Mouse (Mus musculus) urinary bladder, adult 2 months (tissue): Measurements from ENCODE around the gene Sowahc. TPM values are rescaled to one million over a fixed set of nuclear protein-coding genes. Genes with fewer than 3 reads are reported as not detected.

Experiments
- DNase-seq: peaks from one replicate; pipeline ENCODE4 v3.0.0; 2022; ENCODE audit warnings: low spot score
- polyA plus RNA-seq: library from polyadenylated mRNA; depleted of rRNA; stranded (reverse); fragments of >200 nt; gene quantifications from 2 replicates; pipeline ENCODE4 v1.2.3, GENCODE M21; 2012; rRNA removed

Sowahc gene
- 31.7 and 34.0 TPM in 2 replicates for polyA plus RNA-seq

DNA sequence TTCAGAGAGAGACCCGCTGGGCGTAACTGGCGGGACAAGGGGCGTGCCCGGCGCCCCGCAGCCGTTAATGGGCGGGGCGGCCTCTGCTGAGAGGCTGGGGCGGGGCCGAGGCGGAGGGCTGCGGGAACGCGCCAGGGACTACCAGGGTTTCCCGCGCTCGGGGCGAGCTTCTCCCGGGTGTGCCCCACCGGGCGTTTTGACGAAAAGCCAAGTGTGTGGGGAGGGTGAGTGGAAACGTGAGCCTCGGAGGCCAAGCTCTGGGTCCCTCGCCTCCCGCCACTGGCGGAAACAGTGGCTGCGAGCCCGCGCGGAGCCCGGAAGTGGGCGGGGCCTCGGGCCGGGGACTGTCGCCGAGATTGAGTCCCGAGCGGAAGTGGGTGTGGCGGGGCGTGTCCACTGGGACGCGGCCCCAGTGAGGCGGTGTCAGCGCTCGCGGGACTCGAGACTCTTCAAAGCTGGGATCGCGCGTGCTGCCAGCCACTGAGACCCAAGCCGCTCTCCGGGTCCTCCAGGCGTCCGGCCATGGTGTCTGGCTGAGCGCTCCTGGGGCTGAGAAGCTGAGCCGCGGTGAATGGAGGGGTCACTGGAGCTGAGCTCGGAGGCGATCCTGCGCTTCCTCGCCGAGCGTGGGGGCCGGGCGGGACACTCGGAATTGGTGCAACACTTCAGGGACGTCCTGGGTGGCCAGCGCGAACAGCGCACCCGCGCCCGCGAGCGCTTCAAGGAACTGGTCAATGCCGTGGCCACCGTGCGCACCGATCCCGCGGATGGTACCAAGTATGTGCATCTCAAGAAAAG, at the start of gene Sowahc, which contains the start of gene Sept10:
Gene Sowahc, plus strand, starts transcription at position 481 of the 798 bp plus-strand sequence.
Gene Sept10, minus strand, starts transcription at position 375 of the 798 bp plus-strand sequence.
- DNase-seq = peak; percentile 99

DNA sequence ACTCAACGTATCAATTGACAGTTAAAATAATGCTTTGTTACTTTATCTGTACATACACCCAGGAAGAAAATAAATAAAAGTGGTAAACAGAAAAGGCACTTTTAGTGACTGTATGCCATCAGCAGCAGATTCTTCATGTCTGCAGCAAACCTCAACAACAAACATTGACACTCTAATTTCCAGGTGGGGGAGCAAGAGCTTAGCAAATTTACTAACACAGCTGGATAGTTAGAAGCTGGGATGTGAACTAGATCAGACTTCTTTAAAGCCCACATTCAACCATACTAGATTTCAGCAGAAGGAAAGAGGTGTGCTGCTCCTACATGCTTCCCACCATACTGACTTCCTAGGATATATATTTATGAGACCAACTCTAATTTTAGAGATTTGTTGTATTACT, 49.2 kb upstream of the Sowahc start:
- no peak for DNase-seq

GRCm38 (mm10) chr10:59179620-59180019, 42.1 kb upstream of the Sowahc start:
- DNase-seq = no peak

DNA sequence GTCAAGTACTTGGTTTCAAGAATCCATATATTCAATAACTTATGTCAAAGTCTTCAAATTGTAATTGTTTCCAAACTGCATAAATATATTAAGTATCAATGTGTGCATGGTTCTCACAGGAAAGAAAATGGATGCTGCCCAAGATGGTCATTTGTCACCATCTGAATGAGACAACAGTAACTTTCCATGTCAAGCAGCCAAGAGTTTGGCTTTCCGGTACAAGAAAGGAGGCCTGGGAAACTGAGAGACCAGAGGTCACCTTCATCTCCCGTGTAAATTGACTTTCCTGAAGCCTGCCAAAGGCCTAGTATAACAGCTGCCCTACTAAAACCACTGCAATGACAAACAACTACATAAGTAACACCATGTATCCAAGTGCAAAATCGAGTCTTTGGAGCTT, 39.4 kb upstream of the Sowahc start:
- DNase-seq = no peak

GRCm38 (mm10) chr10:59194891-59195290, 26.9 kb upstream of the Sowahc start:
- no peak for DNase-seq

DNA sequence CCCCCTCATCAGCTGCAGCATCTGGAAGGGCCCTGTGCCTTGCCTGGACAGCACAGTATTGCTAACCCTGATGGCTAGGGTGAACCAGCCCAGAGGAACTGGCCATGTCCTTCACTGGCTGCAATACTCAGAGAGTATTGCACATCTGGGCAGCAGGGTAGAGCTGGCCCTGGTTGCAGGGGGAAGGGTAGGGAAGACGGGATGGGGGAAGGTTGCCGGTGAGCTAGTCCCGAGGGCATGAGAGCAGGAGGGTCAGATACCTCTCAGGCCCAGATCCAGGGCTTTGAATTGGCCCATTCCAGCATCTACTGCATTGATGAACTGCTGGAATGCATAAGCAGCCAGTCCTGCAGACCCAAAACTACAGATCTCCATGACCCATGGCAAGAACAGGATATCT, 25.0 kb upstream of the Sowahc start:
- DNase-seq = no peak

DNA sequence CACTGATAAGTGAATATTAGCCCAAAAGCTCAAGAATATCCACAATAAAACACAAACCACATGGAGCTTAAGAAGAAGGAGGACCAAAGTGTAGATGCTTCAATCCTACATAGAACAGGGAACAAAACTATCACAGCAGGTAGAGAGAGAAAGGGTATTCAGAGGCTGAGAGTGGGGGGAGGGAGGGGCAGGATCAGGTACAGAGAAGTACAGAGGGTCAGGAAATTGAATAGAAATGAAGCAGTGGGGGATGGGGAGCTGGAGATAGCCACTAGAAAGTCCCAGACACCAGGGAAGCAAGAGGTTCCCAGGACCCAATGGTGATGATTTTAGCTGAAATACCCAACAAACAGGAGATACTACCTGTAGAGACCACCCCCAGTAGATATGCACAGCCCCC, 21.7 kb upstream of the Sowahc start:
- DNase-seq = no peak

DNA sequence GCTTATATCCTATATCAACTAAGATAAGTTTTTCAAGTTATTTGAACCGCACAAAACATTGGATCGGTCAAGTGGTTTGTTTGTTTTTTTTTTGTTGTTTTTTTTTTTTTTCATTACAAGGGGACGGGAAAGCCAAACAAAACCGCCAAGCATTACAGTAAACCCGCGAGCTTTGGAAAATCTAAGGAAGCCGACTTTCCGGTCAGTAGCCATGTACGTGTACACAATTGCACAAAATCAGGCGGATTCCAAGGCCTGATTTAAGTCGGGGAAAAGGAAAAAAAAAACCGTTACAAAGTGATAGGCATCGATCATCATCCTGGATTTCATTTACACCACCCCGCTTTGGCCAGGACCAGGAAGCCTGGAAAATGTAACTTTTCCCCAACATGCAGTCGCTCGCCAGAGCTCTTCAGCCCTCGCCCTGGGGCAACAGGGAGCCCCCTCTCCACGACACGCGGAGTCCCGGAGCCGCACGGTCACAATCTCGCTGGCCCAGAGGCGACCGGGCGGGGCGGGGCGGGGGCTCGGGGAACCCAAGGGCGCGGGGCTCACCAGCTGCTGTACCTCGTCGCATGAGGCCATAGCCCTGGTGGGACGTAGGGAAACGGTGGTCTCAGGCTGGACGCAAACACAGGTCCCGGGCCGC, 805 bp upstream of the Sowahc start:
- no peak for DNase-seq

GRCm38 (mm10) chr10:59222271-59223101, 733 bp downstream of the Sowahc start:
- DNase-seq = peak; percentile 40

DNA sequence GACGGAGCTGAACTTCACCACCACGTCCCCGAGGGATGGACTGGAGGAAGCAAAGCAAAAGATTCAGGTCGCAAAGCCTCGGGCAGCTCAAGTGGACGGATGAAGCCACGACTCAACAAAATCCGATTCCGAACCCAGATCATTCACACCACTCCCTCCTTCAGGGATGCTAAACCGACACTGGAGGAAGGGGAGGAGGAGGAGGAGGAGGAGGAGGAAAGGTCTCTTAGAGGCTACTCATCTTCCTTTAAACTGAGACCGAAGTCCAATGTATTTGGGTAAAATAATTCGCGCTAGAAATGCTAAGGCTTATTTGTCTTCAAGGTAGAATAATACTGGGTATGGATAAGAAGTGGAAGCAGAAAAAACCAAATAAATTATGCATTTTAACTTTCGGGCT, 1.5 kb downstream of the Sowahc start:
- no peak for DNase-seq

- DNase-seq = no peak
Measured at GRCm38 (mm10) chr10:59223890-59224289, 2.1 kb downstream of the Sowahc start.

GRCm38 (mm10) chr10:59225137-59225536, 3.4 kb downstream of the Sowahc start:
- no peak for DNase-seq

DNA sequence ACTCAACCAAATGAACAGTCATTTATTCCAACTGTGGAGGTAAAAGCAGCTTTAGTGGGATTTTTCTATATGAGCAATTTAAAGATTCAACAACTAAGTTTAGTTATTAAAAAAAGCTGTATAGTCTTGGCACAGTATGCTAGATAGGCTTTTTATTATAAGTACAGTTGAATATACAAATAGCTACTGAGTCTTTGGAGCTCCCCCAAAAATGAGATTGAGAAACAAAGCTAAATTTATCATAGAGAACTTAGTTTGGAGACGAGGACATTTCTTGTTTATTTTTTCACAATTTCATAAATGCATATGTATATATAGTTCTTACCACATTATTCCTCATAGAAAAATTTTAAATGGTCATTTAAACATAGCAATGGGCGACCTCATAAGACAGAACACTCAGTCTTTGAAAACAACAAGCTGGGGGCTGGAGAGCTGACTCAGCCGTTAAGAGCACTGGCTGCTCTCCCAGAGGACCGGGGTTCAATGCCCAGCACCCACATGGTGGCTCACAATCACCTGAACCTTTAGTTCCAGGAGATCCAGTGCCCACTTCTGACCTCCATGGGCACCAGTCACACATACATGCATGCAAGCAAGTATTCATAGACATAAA, 7.6 kb downstream of the Sowahc start:
- no peak for DNase-seq

DNA sequence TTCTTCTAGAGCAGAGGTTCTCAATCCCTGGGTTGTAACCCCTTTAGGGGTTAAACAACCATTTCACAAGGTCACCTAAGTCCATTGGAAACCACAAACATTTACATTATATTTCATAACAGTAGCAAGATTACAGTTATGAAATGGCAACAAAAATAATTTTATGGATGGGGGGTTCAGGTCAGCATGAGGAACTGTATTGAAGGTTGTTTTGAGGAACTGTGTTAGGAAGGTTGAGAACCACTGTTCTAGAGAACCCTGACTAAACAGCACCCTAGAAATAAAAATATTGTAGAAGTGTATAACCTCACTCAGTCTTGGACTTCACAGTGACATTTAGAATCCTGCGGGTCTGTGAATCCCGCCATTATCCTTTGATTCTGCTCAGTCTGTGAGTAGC, 13.5 kb downstream of the Sowahc start:
- no peak for DNase-seq

- DNase-seq = no peak
Measured at GRCm38 (mm10) chr10:59235847-59236246, 14.1 kb downstream of the Sowahc start.

GRCm38 (mm10) chr10:59236486-59236885, 14.7 kb downstream of the Sowahc start:
- no peak for DNase-seq

GRCm38 (mm10) chr10:59237757-59238156, 16.0 kb downstream of the Sowahc start:
- no peak for DNase-seq

DNA sequence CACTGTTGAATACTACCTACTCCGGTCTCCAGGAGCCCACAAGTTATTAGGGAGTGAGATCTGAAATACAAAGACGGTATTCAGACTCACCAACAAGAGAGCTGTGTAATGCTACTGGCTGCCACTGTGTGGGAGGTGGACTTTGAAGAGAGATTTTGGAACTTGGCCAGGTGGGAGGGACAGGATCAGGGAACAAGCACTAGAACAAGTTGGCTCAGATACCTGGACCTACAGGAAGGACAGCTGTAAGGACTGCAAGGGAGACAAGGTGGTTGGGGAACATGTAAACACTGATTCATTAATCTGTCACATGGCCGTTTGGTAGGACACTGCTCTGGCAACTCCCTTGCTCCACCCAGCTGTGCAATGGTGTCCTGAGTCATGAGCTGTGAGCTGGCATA, 19.4 kb downstream of the Sowahc start:
- DNase-seq = no peak

DNA sequence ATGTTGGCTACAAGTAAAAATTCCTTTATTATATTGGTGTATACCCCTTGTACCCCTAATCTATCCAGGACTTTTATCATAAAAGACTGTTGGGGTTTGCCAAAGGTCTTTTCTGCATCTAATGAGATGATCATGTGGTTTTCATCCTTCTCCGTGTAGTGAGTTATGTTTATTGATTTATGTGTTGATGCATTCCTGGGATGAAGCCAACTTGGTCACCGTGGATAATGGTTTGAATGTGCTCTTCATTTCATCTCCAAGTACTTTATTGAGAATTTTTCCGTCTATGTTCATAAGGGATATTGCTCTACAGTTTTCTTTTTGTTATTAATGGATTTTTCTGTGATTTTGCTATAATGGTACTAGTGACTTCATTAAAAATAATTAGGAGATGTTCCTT, 27.8 kb downstream of the Sowahc start:
- DNase-seq = no peak

DNA sequence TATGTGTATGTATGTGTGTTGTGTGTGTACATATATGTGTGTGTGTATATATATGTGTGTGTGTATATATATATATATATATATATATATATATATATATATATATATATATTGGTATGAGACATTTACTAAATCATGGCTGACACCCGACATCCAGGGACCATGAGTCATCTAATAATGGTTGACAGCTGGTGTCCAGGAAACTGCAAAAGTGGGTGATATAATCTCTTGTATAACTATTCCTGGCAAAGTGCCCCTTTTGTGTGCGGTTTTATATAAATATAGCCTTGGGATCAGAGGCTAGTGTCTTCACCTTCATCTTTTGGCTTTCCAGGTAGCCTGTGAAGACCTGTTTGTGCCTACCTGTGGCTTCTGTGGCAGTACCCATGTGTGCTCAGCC, 28.9 kb downstream of the Sowahc start:
- no peak for DNase-seq

DNA sequence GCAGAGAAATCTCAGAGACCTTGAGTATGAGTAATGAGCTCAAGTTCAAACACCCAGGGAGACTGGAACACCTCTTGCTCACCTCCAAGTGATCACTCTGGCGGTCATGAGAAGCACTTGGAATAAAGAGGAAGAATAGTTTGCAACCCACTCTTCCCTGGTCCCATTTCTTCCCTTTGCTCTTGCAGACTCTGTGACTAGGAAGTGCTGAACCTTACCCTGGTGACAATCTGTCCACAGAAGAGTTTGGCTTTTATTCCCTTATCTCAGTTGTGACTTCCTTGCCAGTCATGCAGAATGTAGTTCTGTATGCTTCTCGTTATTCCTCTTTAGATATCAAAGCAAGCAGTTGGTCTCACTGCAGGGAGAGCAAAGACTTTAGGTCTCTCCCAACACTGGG, 30.2 kb downstream of the Sowahc start:
- DNase-seq = no peak

GRCm38 (mm10) chr10:59252396-59252795, 30.6 kb downstream of the Sowahc start:
- no peak for DNase-seq
